Mouse (Mus musculus) embryonic fibroblast, embryonic 13.5 days (primary cell): ENCODE measurements around the gene Epyc. TPM values are rescaled to one million over a fixed set of nuclear protein-coding genes. Genes with fewer than 3 reads are reported as not detected.
"Not testable (repeated sequence)": the region's sequence is repeated elsewhere in the genome, so short reads cannot be mapped to it uniquely, and the experiment has no call there.

Experiments
- H3K27ac ChIP-seq: 2 replicates; pipeline ENCODE4 v1.5.1; 2012; ENCODE audit warnings: low read length, control low read depth, inconsistent platforms; ENCODE audit not compliant: insufficient read depth
- H3K4me1 ChIP-seq: 2 replicates; pipeline ENCODE4 v1.6.1; 2011; ENCODE audit warnings: low read length; ENCODE audit not compliant: control insufficient read depth, insufficient read depth
- H3K4me3 ChIP-seq: 2 replicates; pipeline ENCODE4 v1.5.1; 2011; ENCODE audit warnings: mild to moderate bottlenecking, control low read depth, low read length; ENCODE audit not compliant: insufficient read depth
- CTCF ChIP-seq: IDR thresholded peaks from 2 replicates; pipeline ENCODE4 v1.5.1; 2011; ENCODE audit warnings: mild to moderate bottlenecking, control low read depth, low read length, moderate library complexity, borderline replicate concordance; ENCODE audit not compliant: insufficient read depth
- POLR2A ChIP-seq: IDR thresholded peaks from 2 replicates; pipeline ENCODE4 v1.6.1; 2011; ENCODE audit warnings: low read depth, mild to moderate bottlenecking, control low read depth, low read length, moderate library complexity
- polyA plus RNA-seq: library from polyadenylated mRNA; stranded (reverse); fragments of >200 nt; gene quantifications from 2 replicates; pipeline ENCODE4 v1.2.4, GENCODE M21; 2011; ENCODE audit warnings: low read depth; ENCODE audit not compliant: missing spikeins, insufficient read length

The Epyc gene
- polyA plus RNA-seq, 1 experiment: 0.49 TPM

DNA sequence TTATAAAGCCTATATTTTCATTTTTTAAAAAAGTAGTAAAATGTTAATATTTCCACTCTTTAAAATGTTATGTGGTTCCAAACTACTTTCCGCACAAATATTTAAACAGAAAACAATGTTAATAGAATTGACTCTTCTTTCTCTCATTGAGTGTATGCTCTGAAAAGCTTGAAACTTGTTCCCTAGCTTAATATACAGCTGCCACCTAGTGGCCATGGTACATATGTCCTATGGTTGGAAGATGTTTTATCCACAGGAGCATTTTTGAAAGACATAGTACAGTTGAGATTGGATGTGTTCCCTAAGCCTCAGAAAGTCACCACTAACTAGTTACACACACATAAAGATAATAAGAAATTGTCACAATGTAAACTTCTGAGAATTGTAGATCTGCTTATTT is 60.7 kb downstream of the Epyc start:
- no peak overlapping the region for H3K4me3 ChIP-seq
- no peak for TF ChIP-seq CTCF
- no peak for TF ChIP-seq POLR2A
- H3K27ac ChIP-seq: no peak overlapping the region
- no peaks in the 10 kb centered on the region for H3K4me1 ChIP-seq

DNA sequence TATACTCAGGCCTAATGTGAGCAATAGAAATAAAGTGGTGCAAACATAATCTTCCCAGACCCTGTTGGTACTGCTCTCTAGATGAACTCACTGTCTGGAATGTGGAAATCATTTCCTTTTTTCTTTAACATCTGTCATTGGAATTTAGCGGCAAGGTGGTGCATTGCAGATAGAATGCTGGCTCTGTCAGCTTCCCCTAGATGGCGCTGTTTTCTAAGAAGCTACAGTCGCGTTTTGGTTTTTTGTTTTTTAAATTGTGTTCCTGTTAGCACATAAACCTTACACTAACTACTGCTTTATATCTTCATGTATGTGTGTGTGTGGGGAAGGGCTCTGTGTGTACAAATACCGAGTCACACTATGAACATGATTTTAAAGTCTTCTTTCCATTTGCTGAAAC is 68.8 kb downstream of the Epyc start:
- no peak overlapping the region for H3K4me3 ChIP-seq
- no peak overlapping the region for H3K27ac ChIP-seq
- TF ChIP-seq CTCF (no peak), POLR2A (no peak)

DNA sequence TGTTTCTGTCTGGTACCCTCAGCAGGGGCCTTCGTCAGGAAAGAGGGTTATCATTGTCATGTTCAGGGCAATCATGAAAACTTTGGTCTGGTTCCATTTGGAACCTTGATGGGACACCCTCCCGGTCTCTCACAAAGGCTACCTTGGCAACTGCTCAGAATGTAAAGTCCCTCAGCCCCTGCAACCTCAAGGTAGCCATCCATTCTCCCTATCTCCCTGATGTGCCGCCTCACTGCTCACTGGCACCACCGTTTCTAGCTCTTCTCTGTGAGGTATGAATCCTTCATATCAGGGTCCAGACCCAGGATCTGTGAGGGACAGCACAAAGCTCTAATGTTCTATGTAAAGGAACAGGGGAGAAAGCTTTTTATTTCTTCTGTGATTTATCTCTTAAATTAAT is 70.7 kb downstream of the Epyc start:
- no peak overlapping the region for H3K27ac ChIP-seq
- no peak overlapping the region for H3K4me3 ChIP-seq
- TF ChIP-seq POLR2A (no peak), CTCF (no peak)

More for the DNA sequence above, 68.8 kb downstream of the Epyc start:
- no peaks in the 10 kb centered on the region for H3K4me1 ChIP-seq

DNA sequence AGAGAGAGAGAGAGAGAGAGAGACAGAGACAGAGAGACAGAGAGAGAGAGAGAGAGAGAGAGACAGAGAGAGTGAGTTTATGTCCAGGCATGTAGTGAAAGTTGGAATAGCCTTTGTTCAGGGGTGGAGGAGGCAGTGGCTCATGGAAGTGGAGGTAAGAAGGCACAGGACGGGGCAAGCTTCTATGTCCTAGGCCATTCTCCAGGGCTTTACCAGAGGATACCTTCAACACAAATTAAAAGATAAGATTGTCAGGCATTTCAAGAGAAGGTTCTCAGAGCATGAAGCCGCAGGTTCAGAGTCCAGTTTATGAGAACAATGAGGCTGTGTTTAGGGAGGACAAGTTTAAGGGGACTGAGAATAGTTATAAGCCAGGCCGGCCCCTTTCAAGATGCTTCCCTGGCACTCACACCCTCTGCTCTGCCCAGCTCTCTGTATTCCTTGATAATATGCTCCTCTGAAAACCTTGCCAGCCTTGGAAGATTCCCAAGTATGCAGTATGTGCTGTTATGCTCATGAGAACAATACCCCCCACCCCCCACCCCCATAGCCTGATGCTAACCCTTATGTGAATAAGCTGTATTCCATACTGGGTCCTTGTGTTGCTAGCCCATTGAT is 71.5 kb downstream of the Epyc start:
- no peaks in the 10 kb centered on the region for H3K4me1 ChIP-seq
- TF ChIP-seq POLR2A: no peak
- TF ChIP-seq CTCF: no peak
- no peak overlapping the region for H3K27ac ChIP-seq
- no peak overlapping the region for H3K4me3 ChIP-seq

More for the DNA sequence above, 70.7 kb downstream of the Epyc start:
- H3K4me1 ChIP-seq: no peaks in the 10 kb centered on the region

DNA sequence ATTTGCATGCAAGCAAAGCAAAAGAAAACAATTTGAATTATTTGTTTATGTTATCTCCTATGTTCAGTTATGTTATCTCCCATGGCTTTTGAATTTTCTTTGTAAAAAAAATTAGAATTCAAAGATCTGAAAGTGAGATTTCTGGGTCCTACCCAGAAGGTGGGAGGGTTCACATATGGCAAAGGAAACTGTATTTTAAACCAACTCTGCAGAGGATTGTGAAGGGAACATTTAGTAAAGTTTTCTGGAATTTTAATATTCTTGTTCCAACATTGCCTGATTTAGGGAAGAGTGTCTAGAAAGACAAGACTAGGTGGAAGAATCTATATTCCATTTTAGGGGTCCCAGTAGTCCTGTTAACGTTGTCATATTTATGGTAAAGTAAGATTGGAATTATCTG is 73.4 kb downstream of the Epyc start:
- H3K4me1 ChIP-seq: no peaks in the 10 kb centered on the region

DNA sequence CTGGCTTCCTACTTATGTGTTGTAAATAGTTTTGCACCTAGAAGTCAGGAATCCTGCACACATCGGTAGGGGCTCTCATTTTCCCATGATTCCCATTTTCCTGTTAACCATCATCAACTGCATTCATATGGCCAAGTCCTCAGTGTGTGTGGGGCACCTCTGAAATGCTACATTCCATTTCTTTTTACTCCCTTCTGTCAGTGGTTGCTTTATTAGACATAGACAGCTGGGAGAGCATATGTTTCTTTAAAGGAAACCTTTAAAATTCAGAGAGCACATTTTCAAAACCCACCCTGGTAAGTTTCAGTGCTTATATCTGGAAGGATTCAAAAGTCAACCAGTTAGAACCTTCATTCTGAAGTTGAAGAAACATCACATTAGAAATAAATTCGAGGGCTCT is 74.2 kb downstream of the Epyc start:
- no peaks in the 10 kb centered on the region for H3K4me1 ChIP-seq
- no peak for TF ChIP-seq CTCF
- no peak for TF ChIP-seq POLR2A
- H3K27ac ChIP-seq: no peak overlapping the region
- no peak overlapping the region for H3K4me3 ChIP-seq

More for the DNA sequence above, 73.4 kb downstream of the Epyc start:
- Histone ChIP-seq H3K27ac (no peak overlapping the region), H3K4me3 (no peak overlapping the region)
- TF ChIP-seq CTCF: no peak
- no peak for TF ChIP-seq POLR2A

DNA sequence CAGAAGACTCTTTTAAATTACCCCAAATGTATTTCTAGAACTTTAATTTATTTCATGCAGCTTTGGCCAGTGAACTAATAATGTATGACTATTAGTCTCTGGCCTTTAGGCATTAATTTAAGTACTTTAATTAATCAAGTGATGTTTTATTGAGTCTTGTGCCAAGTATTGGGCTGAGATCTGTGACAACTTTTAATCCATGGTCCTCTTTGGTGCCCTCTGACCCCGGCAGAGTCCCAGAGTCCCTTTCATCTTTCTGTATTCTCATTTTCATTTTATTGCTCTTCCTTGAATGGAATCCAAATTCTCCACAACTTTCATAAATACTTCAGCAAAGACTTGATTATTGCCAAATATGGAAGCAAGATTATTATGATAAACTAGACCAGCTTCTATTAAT is 76.8 kb downstream of the Epyc start:
- no peak overlapping the region for H3K4me3 ChIP-seq
- no peaks in the 10 kb centered on the region for H3K4me1 ChIP-seq
- TF ChIP-seq CTCF (no peak), POLR2A (no peak)
- no peak overlapping the region for H3K27ac ChIP-seq

DNA sequence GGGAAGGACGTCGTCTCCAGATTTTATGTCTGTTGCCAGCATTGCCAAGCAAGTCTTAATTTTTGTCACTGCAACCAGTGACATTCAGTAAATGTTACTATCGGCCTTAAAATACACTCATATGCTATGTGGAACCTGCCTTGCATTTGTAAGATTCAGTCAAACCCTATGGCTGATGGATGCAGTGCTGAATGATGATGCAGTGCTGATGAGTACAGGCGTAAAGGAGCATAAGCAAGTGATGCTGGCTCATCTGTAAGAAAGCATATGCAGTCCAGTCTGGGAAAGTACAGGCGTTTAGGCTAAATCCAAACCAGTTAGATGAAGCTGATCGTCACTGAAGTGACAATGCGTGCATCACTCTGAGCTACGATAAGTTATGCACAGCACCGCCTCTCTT is 78.8 kb downstream of the Epyc start:
- TF ChIP-seq POLR2A (no peak), CTCF (no peak)
- Histone ChIP-seq H3K4me1 (no peaks in the 10 kb centered on the region; the same call in 1 of the 2 replicates), H3K27ac (no peak overlapping the region), H3K4me3 (no peak overlapping the region)

DNA sequence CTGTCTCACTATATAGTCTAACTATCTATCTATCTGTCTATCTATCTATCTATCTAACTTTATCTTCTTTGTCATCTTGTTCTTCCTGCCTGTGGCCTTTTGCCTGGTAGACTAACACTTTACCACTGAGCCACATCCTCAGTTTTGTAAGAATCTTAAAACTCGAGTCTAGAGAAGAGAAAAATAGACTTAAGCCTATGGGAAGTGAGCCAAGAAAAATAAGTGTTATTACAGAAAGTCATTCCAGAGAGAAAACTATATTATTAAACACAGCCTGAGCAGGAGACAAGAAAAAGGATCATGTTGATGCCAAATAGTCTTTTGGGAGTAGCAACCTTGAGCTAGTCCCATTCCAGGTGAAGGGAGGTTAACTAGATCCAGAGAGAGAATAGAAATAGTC is 82.1 kb downstream of the Epyc start:
- Histone ChIP-seq H3K27ac (peak overlapping the region; percentile 78), H3K4me3 (no peak overlapping the region), H3K4me1 (no peaks in the 10 kb centered on the region; the same call in 1 of the 2 replicates)
- TF ChIP-seq POLR2A: no peak

DNA sequence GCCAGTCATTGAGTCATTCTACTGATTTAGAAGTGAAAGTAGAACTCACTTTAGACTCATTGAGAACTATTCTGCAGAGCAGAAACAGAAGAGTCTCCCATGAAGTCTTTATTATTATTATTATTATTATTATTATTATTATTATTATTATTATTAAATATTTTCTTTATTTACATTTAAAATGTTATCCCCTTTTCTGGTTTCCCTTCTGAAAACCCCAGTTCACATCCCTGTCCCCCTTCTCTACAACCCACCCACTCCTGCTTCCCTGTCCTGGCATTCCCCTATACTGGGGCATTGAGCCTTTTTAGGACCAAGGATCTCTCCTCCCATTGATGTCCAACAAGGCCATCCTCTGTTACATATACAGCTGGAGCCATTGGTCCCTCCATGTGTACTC is 82.8 kb downstream of the Epyc start, which contains the start of gene C030005K15Rik:
Gene C030005K15Rik (minus strand): TSS at position 101 of the 400 bp plus-strand sequence.
- H3K4me3 ChIP-seq, H3K4me1 ChIP-seq: not testable (repeated sequence)
- peak within 1 kb of the TSS; percentile 78 for H3K27ac ChIP-seq

Other genes with a start within 250 kb of the Epyc start
- gene Dcn, start 164.5 kb upstream of the Epyc start, polyA plus RNA-seq: 51.0 and 172 TPM in 2 replicates
- 24.9 and 156 TPM in 2 replicates for gene Lum, start 78.9 kb upstream of the Epyc start, polyA plus RNA-seq
- gene Kera, start 37.2 kb upstream of the Epyc start, polyA plus RNA-seq: 0.30 TPM in 1 of 2 replicates, not detected in the other
- gene Ccer1, start 49.0 kb downstream of the Epyc start, polyA plus RNA-seq: not detected in 2 replicates
- gene C030005K15Rik, start 82.7 kb downstream of the Epyc start, polyA plus RNA-seq: not detected in 2 replicates